Mouse (Mus musculus): ENCODE results near the gene Il20rb. TPM values are rescaled to one million over a fixed set of nuclear protein-coding genes. Genes with fewer than 3 reads are reported as not detected.

Gene Il20rb
- 0.59 and 0.65 TPM in 2 replicates for polyA plus RNA-seq (2016; fragmentation: Nextera tagmentation; extraction: Ambion mirVana)

GRCm38 (mm10) chr9:100486431-100486830, at the start of gene Il20rb:
Il20rb (minus strand) TSS chr9:100486788.
- Histone ChIP-seq H3K27me3 (replicated peaks) (no peaks in the 10 kb centered on the region), H3K9me3 (replicated peaks) (no peaks in the 10 kb centered on the region), H3K9ac (no peak within 1 kb of the TSS), H3K4me2 (no peak within 1 kb of the TSS), H3K36me3 (peaks cover 3% of the 10 kb centered on the region; the same call in 1 of the 2 replicates), H3K27ac (ENCODE audit: poor library complexity, severe bottlenecking) (no peak within 1 kb of the TSS), H3K4me1 (replicated peaks) (peaks cover 14% of the 10 kb centered on the region), H3K4me3 (no peak within 1 kb of the TSS)
- WGBS, result 87% methylated on average over 5 of the region's 5 CpGs
- ATAC-seq (ENCODE audit: insufficient number of reproducible peaks, low FRiP score), result no peak

- WGBS, result 79% methylated on average over 2 of the region's 2 CpGs
- Histone ChIP-seq H3K27me3 (replicated peaks) (no peaks in the 10 kb centered on the region), H3K9me3 (replicated peaks) (no peaks in the 10 kb centered on the region), H3K27ac (ENCODE audit: poor library complexity, severe bottlenecking) (no peak overlapping the region), H3K9ac (no peak overlapping the region), H3K4me3 (no peak overlapping the region), H3K36me3 (0 out of 2 replicates have a peak, but pooled peaks cover 4% of the 10 kb centered on the region), H3K4me1 (replicated peaks) (peaks cover 24% of the 10 kb centered on the region; the same call in 1 of the 2 replicates), H3K4me2 (no peak overlapping the region)
- no peak for ATAC-seq (ENCODE audit: insufficient number of reproducible peaks, low FRiP score)
Observed at GRCm38 (mm10) chr9:100535618-100536262, 49.2 kb upstream of the Il20rb start.

GRCm38 (mm10) chr9:100534686-100535085, 48.1 kb upstream of the Il20rb start:
- peaks cover 25% of the 10 kb centered on the region for H3K4me1 ChIP-seq (replicated peaks)
- H3K27ac ChIP-seq (ENCODE audit: poor library complexity, severe bottlenecking), result no peak overlapping the region
- no peak for ATAC-seq (ENCODE audit: insufficient number of reproducible peaks, low FRiP score)
- no peak overlapping the region for H3K4me2 ChIP-seq
- 0 out of 2 replicates have a peak, but pooled peaks cover 4% of the 10 kb centered on the region for H3K36me3 ChIP-seq
- no peak overlapping the region for H3K9ac ChIP-seq
- no peaks in the 10 kb centered on the region for H3K9me3 ChIP-seq (replicated peaks)
- H3K27me3 ChIP-seq (replicated peaks), result no peaks in the 10 kb centered on the region
- no peak overlapping the region for H3K4me3 ChIP-seq
- 56% methylated on average over 3 of the region's 3 CpGs for WGBS

- no peaks in the 10 kb centered on the region for H3K27me3 ChIP-seq (replicated peaks)
- H3K27ac ChIP-seq (ENCODE audit: poor library complexity, severe bottlenecking), result no peak overlapping the region
- no peak for ATAC-seq (ENCODE audit: insufficient number of reproducible peaks, low FRiP score)
- H3K36me3 ChIP-seq, result peaks cover 13% of the 10 kb centered on the region
- WGBS, result 63% methylated on average over 3 of the region's 3 CpGs
- no peak overlapping the region for H3K4me2 ChIP-seq
- H3K9me3 ChIP-seq (replicated peaks), result peaks cover 9% of the 10 kb centered on the region
- H3K9ac ChIP-seq, result no peak overlapping the region
- H3K4me1 ChIP-seq (replicated peaks), result peaks cover 25% of the 10 kb centered on the region
- no peak overlapping the region for H3K4me3 ChIP-seq
Observed at GRCm38 (mm10) chr9:100532847-100533505, 46.4 kb upstream of the Il20rb start.

- Histone ChIP-seq H3K4me1 (replicated peaks) (peaks cover 23% of the 10 kb centered on the region), H3K4me2 (no peak overlapping the region), H3K9ac (no peak overlapping the region), H3K4me3 (no peak overlapping the region), H3K27ac (ENCODE audit: poor library complexity, severe bottlenecking) (no peak overlapping the region), H3K9me3 (replicated peaks) (peaks cover 9% of the 10 kb centered on the region), H3K27me3 (replicated peaks) (no peaks in the 10 kb centered on the region), H3K36me3 (peaks cover 9% of the 10 kb centered on the region)
- 55% methylated on average over 1 of the region's 1 CpGs for WGBS
- no peak for ATAC-seq (ENCODE audit: insufficient number of reproducible peaks, low FRiP score)
Observed at GRCm38 (mm10) chr9:100531296-100531695, 44.7 kb upstream of the Il20rb start.

GRCm38 (mm10) chr9:100525225-100525624, 38.6 kb upstream of the Il20rb start:
- 79% methylated on average over 2 of the region's 2 CpGs for WGBS
- no peak overlapping the region for H3K9ac ChIP-seq
- peaks cover 9% of the 10 kb centered on the region for H3K9me3 ChIP-seq (replicated peaks)

GRCm38 (mm10) chr9:100522029-100522428, 35.4 kb upstream of the Il20rb start:
- no peak overlapping the region for H3K4me3 ChIP-seq
- no peak overlapping the region for H3K27ac ChIP-seq (ENCODE audit: poor library complexity, severe bottlenecking)
- H3K27me3 ChIP-seq (replicated peaks), result no peaks in the 10 kb centered on the region
- WGBS, result 50% methylated on average over 2 of the region's 2 CpGs
- H3K9ac ChIP-seq, result no peak overlapping the region
- peaks cover 16% of the 10 kb centered on the region for H3K4me1 ChIP-seq (replicated peaks)
- H3K9me3 ChIP-seq (replicated peaks), result no peaks in the 10 kb centered on the region
- H3K4me2 ChIP-seq, result no peak overlapping the region
- no peaks in the 10 kb centered on the region for H3K36me3 ChIP-seq
- no peak for ATAC-seq (ENCODE audit: insufficient number of reproducible peaks, low FRiP score)

More at GRCm38 (mm10) chr9:100525225-100525624, 38.6 kb upstream of the Il20rb start:
- H3K27ac ChIP-seq (ENCODE audit: poor library complexity, severe bottlenecking), result no peak overlapping the region
- no peaks in the 10 kb centered on the region for H3K27me3 ChIP-seq (replicated peaks)
- no peak for ATAC-seq (ENCODE audit: insufficient number of reproducible peaks, low FRiP score)
- no peak overlapping the region for H3K4me3 ChIP-seq
- H3K4me2 ChIP-seq, result no peak overlapping the region
- H3K36me3 ChIP-seq, result peaks cover 9% of the 10 kb centered on the region
- peaks cover 18% of the 10 kb centered on the region for H3K4me1 ChIP-seq (replicated peaks)

- no peak for ATAC-seq (ENCODE audit: insufficient number of reproducible peaks, low FRiP score)
- Histone ChIP-seq H3K9me3 (replicated peaks) (no peaks in the 10 kb centered on the region), H3K4me3 (no peak overlapping the region), H3K4me2 (no peak overlapping the region), H3K36me3 (no peaks in the 10 kb centered on the region), H3K27ac (ENCODE audit: poor library complexity, severe bottlenecking) (no peak overlapping the region; the same call in 1 of the 2 replicates), H3K27me3 (replicated peaks) (no peaks in the 10 kb centered on the region), H3K4me1 (replicated peaks) (peaks cover 11% of the 10 kb centered on the region), H3K9ac (no peak overlapping the region)
- 0% methylated on average over 2 of the region's 2 CpGs for WGBS
Observed at GRCm38 (mm10) chr9:100520586-100520985, 34.0 kb upstream of the Il20rb start.

- Histone ChIP-seq H3K4me3 (no peak overlapping the region), H3K9me3 (replicated peaks) (no peaks in the 10 kb centered on the region), H3K36me3 (no peaks in the 10 kb centered on the region), H3K9ac (no peak overlapping the region), H3K27ac (ENCODE audit: poor library complexity, severe bottlenecking) (no peak overlapping the region), H3K27me3 (replicated peaks) (no peaks in the 10 kb centered on the region), H3K4me2 (no peak overlapping the region), H3K4me1 (replicated peaks) (peaks cover 11% of the 10 kb centered on the region)
- WGBS, result 99% methylated on average over 3 of the region's 3 CpGs
- ATAC-seq (ENCODE audit: insufficient number of reproducible peaks, low FRiP score), result no peak
Observed at GRCm38 (mm10) chr9:100520012-100520411, 33.4 kb upstream of the Il20rb start.

GRCm38 (mm10) chr9:100507581-100507980, 21.0 kb upstream of the Il20rb start:
- no peak for ATAC-seq (ENCODE audit: insufficient number of reproducible peaks, low FRiP score)
- H3K27ac ChIP-seq (ENCODE audit: poor library complexity, severe bottlenecking), result no peak overlapping the region

GRCm38 (mm10) chr9:100506652-100507051, 20.1 kb upstream of the Il20rb start:
- Histone ChIP-seq H3K4me1 (replicated peaks) (peaks cover 6% of the 10 kb centered on the region; the same call in 1 of the 2 replicates), H3K9ac (no peak overlapping the region), H3K9me3 (replicated peaks) (no peaks in the 10 kb centered on the region), H3K4me3 (no peak overlapping the region), H3K27ac (ENCODE audit: poor library complexity, severe bottlenecking) (no peak overlapping the region), H3K4me2 (no peak overlapping the region), H3K36me3 (peaks cover 1% of the 10 kb centered on the region), H3K27me3 (replicated peaks) (no peaks in the 10 kb centered on the region)
- WGBS, result 60% methylated on average over 2 of the region's 2 CpGs
- ATAC-seq (ENCODE audit: insufficient number of reproducible peaks, low FRiP score), result no peak

More at GRCm38 (mm10) chr9:100507581-100507980, 21.0 kb upstream of the Il20rb start:
- Histone ChIP-seq H3K9me3 (replicated peaks) (no peaks in the 10 kb centered on the region), H3K9ac (no peak overlapping the region), H3K4me2 (no peak overlapping the region), H3K4me1 (replicated peaks) (peaks cover 8% of the 10 kb centered on the region), H3K36me3 (no peaks in the 10 kb centered on the region), H3K4me3 (no peak overlapping the region), H3K27me3 (replicated peaks) (no peaks in the 10 kb centered on the region)
- 77% methylated on average over 2 of the region's 2 CpGs for WGBS
